Mouse (Mus musculus) olfactory bulb, adult 2 months (tissue): ENCODE results near the gene Rac3.

Experiments
- CTCF ChIP-seq: fragments of 200-500 bp; IDR thresholded peaks from 2 replicates; pipeline ENCODE4 v1.5.1; 2012; ENCODE audit warnings: low read depth, mild to moderate bottlenecking, low read length, moderate library complexity; ENCODE audit not compliant: insufficient read depth
- POLR2A ChIP-seq: fragments of 200-500 bp; IDR thresholded peaks from 2 replicates; pipeline ENCODE4 v1.6.1; 2012; ENCODE audit warnings: mild to moderate bottlenecking, low read depth, low read length, moderate library complexity; ENCODE audit not compliant: insufficient read depth

GRCm38 (mm10) chr11:120682683-120683082 is 38.6 kb upstream of the Rac3 start:
- no peak for TF ChIP-seq CTCF
- no peak for TF ChIP-seq POLR2A
